In genomic region chr1:12583012-12583411, GRCm38 (mm10) we compare ENCODE assay signal across 23 mouse cellular contexts.
"Had no signal": no experiment of that assay in that cellular context is flagged by ENCODE, and none has a peak within 500 bp of the region (broad histone marks: within the 10 kb centered on the region; RNA-seq: fewer than 3 reads in every experiment).

No protein-coding gene starts in this region.

- H3K4me3 ChIP-seq: heart, embryonic 13.5 days; heart, embryonic 15.5 days; hindbrain, embryonic 13.5 days; hindbrain, embryonic 15.5 days; limb, embryonic 13.5 days; limb, embryonic 15.5 days; liver, embryonic 12.5 days had no signal

- H3K9me3 ChIP-seq: heart, embryonic 13.5 days; heart, embryonic 15.5 days; hindbrain, embryonic 13.5 days; hindbrain, embryonic 15.5 days; limb, embryonic 13.5 days; limb, embryonic 15.5 days; liver, embryonic 12.5 days had no signal

- ATAC-seq: hindbrain, postnatal 0 days; intestine, embryonic 16.5 days; liver, embryonic 12.5 days had no signal

- H3K9ac ChIP-seq: heart, embryonic 13.5 days; heart, embryonic 15.5 days; hindbrain, embryonic 13.5 days; hindbrain, embryonic 15.5 days; limb, embryonic 13.5 days; limb, embryonic 15.5 days; liver, embryonic 12.5 days; liver, embryonic 14.5 days had no signal

- H3K36me3 ChIP-seq: heart, embryonic 13.5 days; heart, embryonic 15.5 days; hindbrain, embryonic 13.5 days; hindbrain, embryonic 15.5 days; limb, embryonic 13.5 days; limb, embryonic 15.5 days; liver, embryonic 12.5 days had no signal

- H3K4me1 ChIP-seq: hindbrain, embryonic 15.5 days; limb, embryonic 13.5 days; limb, embryonic 15.5 days; liver, embryonic 12.5 days had no signal

- H3K27ac ChIP-seq: heart, embryonic 13.5 days; heart, embryonic 15.5 days; hindbrain, embryonic 15.5 days; hindbrain, postnatal 0 days; kidney, postnatal 0 days; limb, embryonic 13.5 days; limb, embryonic 15.5 days; liver, embryonic 12.5 days; liver, embryonic 14.5 days had no signal

- H3K27me3 ChIP-seq: heart, embryonic 13.5 days; heart, embryonic 15.5 days; hindbrain, embryonic 13.5 days; hindbrain, embryonic 15.5 days; limb, embryonic 13.5 days; limb, embryonic 15.5 days; liver, embryonic 12.5 days had no signal

- H3K4me2 ChIP-seq: heart, embryonic 11.5 days; heart, embryonic 13.5 days; heart, embryonic 15.5 days; hindbrain, embryonic 13.5 days; hindbrain, embryonic 15.5 days; limb, embryonic 13.5 days; limb, embryonic 15.5 days; liver, embryonic 12.5 days had no signal

- DNase-seq: gastrocnemius, postnatal 14 days; gastrocnemius, postnatal 36 days; heart, adult 18-20 months; heart, postnatal 14 days; heart, postnatal 36 days; kidney, adult 18-20 months; kidney, adult 8-10 months; kidney, postnatal 36 days; layer of hippocampus, adult 9-11 months; layer of hippocampus, postnatal 36 days; left cerebral cortex, postnatal 4 days had no signal
